Mouse (Mus musculus) forebrain, embryonic 16.5 days (tissue): ENCODE results near the gene Palm2. TPM values are rescaled to one million over a fixed set of nuclear protein-coding genes. Genes with fewer than 3 reads are reported as not detected.

Experiments
- ATAC-seq: fragments of 200-750 bp; cut with Nextera tagmentation; 2 replicates; pipeline ENCODE4 v1.8.0; 2017; ENCODE audit warnings: mild to moderate bottlenecking, moderate library complexity
- H3K27ac ChIP-seq: fragments of 300-500 bp; sonication (generic); 2 replicates; pipeline ENCODE4 v1.5.1; 2014; ENCODE audit warnings: low read length, control low read depth
- H3K27me3 ChIP-seq: fragments of 300-500 bp; sonication (generic); replicated peaks from 2 replicates; pipeline ENCODE4 v1.6.1; 2014; ENCODE audit warnings: low read length; ENCODE audit not compliant: control insufficient read depth, insufficient read depth
- H3K36me3 ChIP-seq: fragments of 300-500 bp; sonication (generic); 2 replicates; pipeline ENCODE4 v1.6.1; 2014; ENCODE audit not compliant: control insufficient read depth, insufficient read depth
- H3K4me1 ChIP-seq: fragments of 300-500 bp; sonication (generic); replicated peaks from 2 replicates; pipeline ENCODE4 v1.6.1; 2014; ENCODE audit warnings: low read length; ENCODE audit not compliant: control insufficient read depth, insufficient read depth
- H3K4me2 ChIP-seq: fragments of 300-500 bp; sonication (generic); 2 replicates; pipeline ENCODE4 v1.6.1; 2014; ENCODE audit warnings: mild to moderate bottlenecking, low read length, control low read depth
- H3K4me3 ChIP-seq: fragments of 300-500 bp; sonication (generic); replicated peaks from 2 replicates; pipeline ENCODE4 v1.5.1; 2014; ENCODE audit warnings: mild to moderate bottlenecking, low read length, control low read depth
- H3K9ac ChIP-seq: fragments of 300-500 bp; sonication (generic); replicated peaks from 2 replicates; pipeline ENCODE4 v1.6.1; 2014; ENCODE audit warnings: low read depth, low read length, control low read depth
- H3K9me3 ChIP-seq: fragments of 300-500 bp; sonication (generic); 2 replicates; pipeline ENCODE4 v1.6.1; 2016; ENCODE audit warnings: low read length; ENCODE audit not compliant: control insufficient read depth
- WGBS: fragments of 180-500 bp; shearing (Covaris S2); extraction: QIAGEN DNeasy Blood & Tissue Kit; methylation state at CpG from one replicate; pipeline ENCODE4 v1.1.7; 2014; 5-methylcytosine and 5-hydroxymethylcytosine counted together
- polyA plus RNA-seq: library from polyadenylated mRNA; unstranded; fragments of >200 nt; fragmentation: Nextera tagmentation; extraction: Ambion mirVana; gene quantifications from 2 replicates; pipeline ENCODE4 v1.2.1, GENCODE M21; 2015

The Palm2 gene
- polyA plus RNA-seq, 1 experiment from 2014 or later, result 14.2 TPM

GRCm38 (mm10) chr4:57634956-57635355 lies 200.9 kb downstream of the Palm2 start:
- Histone ChIP-seq H3K27me3 (no peaks in the 10 kb centered on the region), H3K4me3 (no peak overlapping the region), H3K9ac (no peak overlapping the region), H3K9me3 (no peaks in the 10 kb centered on the region), H3K4me1 (peaks cover 13% of the 10 kb centered on the region), H3K27ac (no peak overlapping the region), H3K4me2 (no peak overlapping the region), H3K36me3 (no peaks in the 10 kb centered on the region)
- 14% methylated on average over 1 of the region's 1 CpGs for WGBS
- ATAC-seq, result no peak

GRCm38 (mm10) chr4:57636782-57637482 lies 202.9 kb downstream of the Palm2 start:
- no peaks in the 10 kb centered on the region for H3K27me3 ChIP-seq
- H3K27ac ChIP-seq, result no peak overlapping the region; the same call in 1 of the 2 replicates
- H3K9ac ChIP-seq, result 0 out of 2 replicates have a peak overlapping the region, but pooled peaks have one; percentile 19
- no peak for ATAC-seq
- H3K36me3 ChIP-seq, result no peaks in the 10 kb centered on the region
- H3K9me3 ChIP-seq, result no peaks in the 10 kb centered on the region
- H3K4me2 ChIP-seq, result peak overlapping the region; percentile 73
- peaks cover 13% of the 10 kb centered on the region for H3K4me1 ChIP-seq
- WGBS, result 61% methylated on average over 9 of the region's 9 CpGs
- H3K4me3 ChIP-seq, result no peak overlapping the region

DNA sequence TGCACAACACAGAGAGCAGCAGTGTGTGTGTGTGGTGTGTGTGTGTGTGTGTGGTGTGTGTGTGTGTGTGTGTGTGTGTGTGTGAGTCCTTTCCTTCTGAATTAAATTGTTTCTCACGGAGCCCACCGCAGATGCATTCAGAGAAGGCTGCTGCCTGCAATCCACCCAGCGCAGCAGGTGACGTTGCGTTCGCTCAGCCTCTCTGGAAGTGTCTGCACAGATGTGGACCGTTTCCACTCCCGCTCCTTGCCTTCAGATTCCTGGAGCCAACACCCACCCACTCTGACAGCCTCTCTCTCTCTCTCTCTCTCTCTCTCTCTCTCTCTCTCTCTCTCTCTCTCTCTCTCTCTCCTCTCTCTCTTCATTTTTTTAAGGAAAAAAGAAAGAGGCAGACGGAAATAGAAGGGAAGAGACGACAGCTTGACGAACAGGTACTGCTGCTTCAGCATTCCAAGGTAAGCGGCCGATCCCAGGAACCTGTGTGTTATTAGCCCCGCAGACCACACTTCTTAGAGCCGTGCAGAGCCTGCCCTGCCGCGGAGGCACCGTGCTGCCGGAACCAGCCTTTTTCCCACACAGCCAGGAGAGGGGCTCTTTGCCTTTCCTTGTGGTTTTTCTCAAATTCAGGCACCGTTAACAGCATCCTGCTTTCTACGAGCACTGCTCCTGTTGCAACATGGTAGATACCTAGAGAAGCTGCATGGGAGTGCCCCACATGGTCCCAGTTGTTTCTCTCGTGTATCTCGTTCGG lies 203.8 kb downstream of the Palm2 start:
- H3K27ac ChIP-seq, result peak overlapping the region; percentile 67
- H3K4me3 ChIP-seq, result peak overlapping the region; percentile 47
- ATAC-seq, result peak; percentile 90
- peak overlapping the region; percentile 51 for H3K9ac ChIP-seq
- H3K36me3 ChIP-seq, result no peaks in the 10 kb centered on the region
- peak overlapping the region; percentile 73 for H3K4me2 ChIP-seq
- no peaks in the 10 kb centered on the region for H3K9me3 ChIP-seq
- H3K4me1 ChIP-seq, result peaks cover 13% of the 10 kb centered on the region
- no peaks in the 10 kb centered on the region for H3K27me3 ChIP-seq
- WGBS, result 17% methylated on average over 24 of the region's 24 CpGs

- Histone ChIP-seq H3K4me2 (peak overlapping the region; percentile 73), H3K4me3 (peak overlapping the region; percentile 47), H3K4me1 (peaks cover 13% of the 10 kb centered on the region), H3K9me3 (no peaks in the 10 kb centered on the region), H3K36me3 (no peaks in the 10 kb centered on the region), H3K9ac (no peak overlapping the region), H3K27ac (no peak overlapping the region), H3K27me3 (no peaks in the 10 kb centered on the region)
- no peak for ATAC-seq
- 73% methylated on average over 9 of the region's 9 CpGs for WGBS
Observed at GRCm38 (mm10) chr4:57638941-57639340, 204.9 kb downstream of the Palm2 start.

- Histone ChIP-seq H3K36me3 (no peaks in the 10 kb centered on the region), H3K4me3 (no peak overlapping the region), H3K27ac (no peak overlapping the region), H3K9ac (no peak overlapping the region), H3K4me2 (no peak overlapping the region), H3K4me1 (peaks cover 13% of the 10 kb centered on the region), H3K9me3 (no peaks in the 10 kb centered on the region), H3K27me3 (no peaks in the 10 kb centered on the region)
- ATAC-seq, result no peak
- 52% methylated on average over 7 of the region's 7 CpGs for WGBS
Observed at GRCm38 (mm10) chr4:57640222-57640621, 206.2 kb downstream of the Palm2 start.

DNA sequence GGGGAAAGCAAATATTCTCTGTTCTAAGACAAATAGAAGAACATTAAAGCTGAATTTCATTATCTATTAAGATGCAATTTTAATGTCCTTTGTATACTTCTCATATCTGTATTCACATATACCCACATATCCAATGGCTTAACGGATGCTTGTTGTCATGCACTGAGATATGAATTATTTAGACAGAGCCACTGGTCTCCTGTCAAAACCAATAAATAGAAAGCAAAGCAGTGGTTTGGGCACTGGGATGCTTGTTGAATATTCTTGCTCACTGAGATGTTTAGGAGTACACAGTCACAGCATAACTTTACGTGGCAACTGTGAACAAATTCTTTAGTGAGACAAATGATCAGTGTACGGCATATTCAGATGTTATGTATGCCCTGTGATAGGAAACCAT lies 206.9 kb downstream of the Palm2 start:
- ATAC-seq, result no peak
- Histone ChIP-seq H3K9ac (no peak overlapping the region), H3K36me3 (no peaks in the 10 kb centered on the region), H3K27me3 (no peaks in the 10 kb centered on the region), H3K4me2 (no peak overlapping the region), H3K9me3 (no peaks in the 10 kb centered on the region), H3K4me1 (peaks cover 13% of the 10 kb centered on the region), H3K4me3 (no peak overlapping the region), H3K27ac (no peak overlapping the region)
- 92% methylated on average over 3 of the region's 3 CpGs for WGBS

- no peak for ATAC-seq
- 69% methylated on average over 1 of the region's 1 CpGs for WGBS
- H3K27me3 ChIP-seq, result no peaks in the 10 kb centered on the region
- no peak overlapping the region for H3K9ac ChIP-seq
- H3K4me1 ChIP-seq, result no peaks in the 10 kb centered on the region
- H3K36me3 ChIP-seq, result no peaks in the 10 kb centered on the region
- no peak overlapping the region for H3K27ac ChIP-seq
- no peak overlapping the region for H3K4me3 ChIP-seq
- H3K4me2 ChIP-seq, result no peak overlapping the region
- H3K9me3 ChIP-seq, result no peaks in the 10 kb centered on the region
Observed at GRCm38 (mm10) chr4:57650994-57651393, 216.9 kb downstream of the Palm2 start.

DNA sequence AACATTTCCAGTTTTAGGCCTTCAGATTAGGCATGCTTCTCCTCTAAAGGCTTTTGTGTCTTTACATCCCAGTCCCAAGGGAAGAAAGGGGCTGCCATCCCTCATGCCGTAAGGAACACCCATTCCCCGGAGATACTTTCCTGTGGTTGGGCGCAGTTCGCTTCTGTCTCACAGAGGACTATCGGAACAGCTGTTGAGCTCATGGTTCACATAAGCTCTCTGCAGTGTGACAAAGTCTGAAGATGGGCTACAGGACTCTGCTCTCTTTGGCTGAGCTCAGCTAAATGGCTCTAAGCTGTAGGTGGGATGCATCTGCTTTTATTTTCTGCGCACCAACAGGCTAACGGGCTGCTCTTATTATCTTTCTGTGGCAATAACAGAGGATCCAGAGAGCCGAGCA lies 217.5 kb downstream of the Palm2 start:
- Histone ChIP-seq H3K4me3 (no peak overlapping the region), H3K36me3 (no peaks in the 10 kb centered on the region), H3K4me1 (no peaks in the 10 kb centered on the region), H3K27me3 (no peaks in the 10 kb centered on the region), H3K9ac (no peak overlapping the region), H3K4me2 (no peak overlapping the region), H3K9me3 (no peaks in the 10 kb centered on the region), H3K27ac (no peak overlapping the region)
- 81% methylated on average over 8 of the region's 8 CpGs for whole genome bisulfite sequencing
- no peak for ATAC-seq

DNA sequence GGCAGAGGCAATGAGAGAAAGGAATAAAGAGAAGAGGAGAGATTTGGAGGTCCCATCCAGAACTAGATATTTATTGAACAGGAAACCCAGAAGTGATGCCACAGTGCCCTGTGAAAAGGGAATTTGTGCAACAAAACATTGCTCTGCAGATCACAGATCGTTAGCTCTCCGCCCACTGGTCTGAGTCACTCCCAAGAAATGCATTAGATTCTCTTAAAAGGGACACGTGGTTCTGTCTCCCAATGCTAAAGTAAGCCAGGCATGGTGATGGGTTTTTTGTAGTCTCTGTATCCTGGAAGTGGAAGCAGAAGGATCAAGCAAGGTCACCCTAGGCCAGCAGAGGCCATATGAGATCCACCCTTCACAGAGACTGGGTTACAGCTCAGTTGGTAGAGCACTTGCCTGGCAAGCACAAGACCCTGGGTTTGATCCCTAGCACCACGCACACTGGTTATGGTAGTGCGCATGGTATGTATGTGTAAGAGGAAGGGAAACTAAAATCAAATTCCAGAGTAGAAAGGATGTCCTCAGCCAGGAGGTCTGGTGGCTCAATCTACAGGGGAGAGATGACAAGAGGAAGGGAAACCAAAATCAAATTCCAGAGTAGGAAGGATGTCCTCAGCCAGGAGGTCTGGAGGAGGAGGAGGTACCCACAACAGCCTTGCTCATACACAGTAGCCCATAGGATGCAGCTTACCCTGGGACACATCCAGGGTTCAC lies 218.3 kb downstream of the Palm2 start:
- H3K9me3 ChIP-seq, result no peaks in the 10 kb centered on the region
- H3K4me3 ChIP-seq, result no peak overlapping the region
- no peaks in the 10 kb centered on the region for H3K27me3 ChIP-seq
- 77% methylated on average over 5 of the region's 5 CpGs for WGBS
- no peaks in the 10 kb centered on the region for H3K4me1 ChIP-seq
- H3K36me3 ChIP-seq, result no peaks in the 10 kb centered on the region
- ATAC-seq, result no peak
- no peak overlapping the region for H3K9ac ChIP-seq
- no peak overlapping the region for H3K27ac ChIP-seq
- no peak overlapping the region for H3K4me2 ChIP-seq
